Mouse (Mus musculus): ENCODE measurements around the gene Smdt1. TPM values are rescaled to one million over a fixed set of nuclear protein-coding genes. Genes with fewer than 3 reads are reported as not detected.
"Not testable (repeated sequence)": the region's sequence is repeated elsewhere in the genome, so short reads cannot be mapped to it uniquely, and the experiment has no call there.

Gene Smdt1
- total and polyA plus RNA-seq, 3 experiments: 111 to 159 TPM; not detected in 1

- Histone ChIP-seq H3K27me3 (ENCODE audit: control insufficient read depth in 1 of 2, insufficient read depth in 2 of 2, low read length in 2 of 2) (no peaks in the 10 kb centered on the region), H3K36me3 (ENCODE audit: control insufficient read depth in 1 of 2, insufficient read depth in 2 of 2, low read length in 2 of 2) (peaks cover 0 to 3% of the 10 kb centered on the region in 2 experiments; a peak in 2 of 4 replicates), H3K9me3 (replicated peaks; ENCODE audit: insufficient read depth, low read length) (no peaks in the 10 kb centered on the region), H3K4me3 (ENCODE audit: control insufficient read depth in 1 of 2, insufficient read depth in 1 of 2, low read depth in 2 of 2, low read length in 2 of 2) (no peak overlapping the region), H3K27ac (ENCODE audit: control insufficient read depth, low read depth, low read length) (no peak overlapping the region), H3K79me2 (ENCODE audit: control insufficient read depth, insufficient read depth, low read length, poor library complexity) (no peaks in the 10 kb centered on the region), H3K9ac (ENCODE audit: control insufficient read depth, low read depth, low read length, poor library complexity, severe bottlenecking) (no peak overlapping the region), H3K4me1 (ENCODE audit: control insufficient read depth in 1 of 2, insufficient read depth in 2 of 2, low read length in 2 of 2) (peaks cover 8 to 13% of the 10 kb centered on the region in 2 experiments)
- no peak for DNase-seq (ENCODE audit: low read depth, low spot score)
- TF ChIP-seq ZNF384 (IDR thresholded peaks at IDR 0.05; ENCODE audit: low read depth, low read length) (no peak), CTCF (IDR thresholded peaks at IDR 0.05 in 2 of 3, conservative IDR thresholded peaks at IDR 0.05 in 1 of 3; ENCODE audit: control insufficient read depth in 1 of 3, insufficient read depth in 1 of 3, low read depth in 2 of 3, low read length in 3 of 3, poor library complexity in 1 of 3, severe bottlenecking in 1 of 3) (no peak), TBP (IDR thresholded peaks at IDR 0.05; ENCODE audit: low read depth, low read length) (no peak), ELF1 (IDR thresholded peaks at IDR 0.05; ENCODE audit: low read depth, low read length) (no peak), MYC (IDR thresholded peaks at IDR 0.05; ENCODE audit: low read depth, low read length) (no peak), UBTF (IDR thresholded peaks at IDR 0.05; ENCODE audit: borderline replicate concordance, insufficient read depth, low read depth, low read length) (no peak), ZKSCAN1 (IDR thresholded peaks at IDR 0.05; ENCODE audit: low read depth, low read length) (no peak), MXI1 (IDR thresholded peaks at IDR 0.05; ENCODE audit: low read depth, low read length) (no peak), SIN3A (IDR thresholded peaks at IDR 0.05; ENCODE audit: low read length) (no peak), MAX (IDR thresholded peaks at IDR 0.05; ENCODE audit: low read length) (no peak), CHD2 (IDR thresholded peaks at IDR 0.05; ENCODE audit: low read length) (no peak), ZC3H11A (IDR thresholded peaks at IDR 0.05; ENCODE audit: low read depth, low read length) (no peak), RCOR1 (IDR thresholded peaks at IDR 0.05; ENCODE audit: low read depth, low read length) (no peak), RAD21 (IDR thresholded peaks at IDR 0.05; ENCODE audit: low read depth, low read length) (no peak)
Measured at GRCm38 (mm10) chr15:82362234-82362633, 23.5 kb downstream of the Smdt1 start.

- H3K36me3 ChIP-seq (ENCODE audit: control insufficient read depth in 1 of 2, insufficient read depth in 2 of 2, low read length in 2 of 2); DNase-seq (ENCODE audit: low read depth, low spot score); H3K4me3 ChIP-seq (ENCODE audit: control insufficient read depth in 1 of 2, insufficient read depth in 1 of 2, low read depth in 2 of 2, low read length in 2 of 2); H3K79me2 ChIP-seq (ENCODE audit: control insufficient read depth, insufficient read depth, low read length, poor library complexity); H3K9me3 ChIP-seq (replicated peaks; ENCODE audit: insufficient read depth, low read length); H3K9ac ChIP-seq (ENCODE audit: control insufficient read depth, low read depth, low read length, poor library complexity, severe bottlenecking); H3K27ac ChIP-seq (ENCODE audit: control insufficient read depth, low read depth, low read length); H3K27me3 ChIP-seq (ENCODE audit: control insufficient read depth in 1 of 2, insufficient read depth in 2 of 2, low read length in 2 of 2): not testable (repeated sequence)
- peaks cover 8 to 13% of the 10 kb centered on the region in 2 experiments for H3K4me1 ChIP-seq (ENCODE audit: control insufficient read depth in 1 of 2, insufficient read depth in 2 of 2, low read length in 2 of 2)
Measured at GRCm38 (mm10) chr15:82363801-82364200, 25.0 kb downstream of the Smdt1 start.

GRCm38 (mm10) chr15:82364561-82364960 is 25.8 kb downstream of the Smdt1 start:
- Histone ChIP-seq H3K9ac (ENCODE audit: control insufficient read depth, low read depth, low read length, poor library complexity, severe bottlenecking) (peak overlapping the region; percentile 77), H3K4me1 (ENCODE audit: control insufficient read depth in 1 of 2, insufficient read depth in 2 of 2, low read length in 2 of 2) (peaks cover 8 to 13% of the 10 kb centered on the region in 2 experiments), H3K27ac (ENCODE audit: control insufficient read depth, low read depth, low read length) (peak overlapping the region; percentile 96), H3K4me3 (ENCODE audit: control insufficient read depth in 1 of 2, insufficient read depth in 1 of 2, low read depth in 2 of 2, low read length in 2 of 2) (peak overlapping the region; percentile 75 to 78)
- H3K36me3 ChIP-seq (ENCODE audit: control insufficient read depth in 1 of 2, insufficient read depth in 2 of 2, low read length in 2 of 2); H3K9me3 ChIP-seq (replicated peaks; ENCODE audit: insufficient read depth, low read length); H3K79me2 ChIP-seq (ENCODE audit: control insufficient read depth, insufficient read depth, low read length, poor library complexity); H3K27me3 ChIP-seq (ENCODE audit: control insufficient read depth in 1 of 2, insufficient read depth in 2 of 2, low read length in 2 of 2): not testable (repeated sequence)
- peak; percentile 42 for DNase-seq (ENCODE audit: low read depth, low spot score)
